Mouse (Mus musculus) kidney, adult 11 months (tissue): ENCODE results near the gene Tcea3.

Source experiments
- DNase-seq: peaks from one replicate; pipeline ENCODE4 v3.0.0; 2022

The Tcea3 gene

DNA sequence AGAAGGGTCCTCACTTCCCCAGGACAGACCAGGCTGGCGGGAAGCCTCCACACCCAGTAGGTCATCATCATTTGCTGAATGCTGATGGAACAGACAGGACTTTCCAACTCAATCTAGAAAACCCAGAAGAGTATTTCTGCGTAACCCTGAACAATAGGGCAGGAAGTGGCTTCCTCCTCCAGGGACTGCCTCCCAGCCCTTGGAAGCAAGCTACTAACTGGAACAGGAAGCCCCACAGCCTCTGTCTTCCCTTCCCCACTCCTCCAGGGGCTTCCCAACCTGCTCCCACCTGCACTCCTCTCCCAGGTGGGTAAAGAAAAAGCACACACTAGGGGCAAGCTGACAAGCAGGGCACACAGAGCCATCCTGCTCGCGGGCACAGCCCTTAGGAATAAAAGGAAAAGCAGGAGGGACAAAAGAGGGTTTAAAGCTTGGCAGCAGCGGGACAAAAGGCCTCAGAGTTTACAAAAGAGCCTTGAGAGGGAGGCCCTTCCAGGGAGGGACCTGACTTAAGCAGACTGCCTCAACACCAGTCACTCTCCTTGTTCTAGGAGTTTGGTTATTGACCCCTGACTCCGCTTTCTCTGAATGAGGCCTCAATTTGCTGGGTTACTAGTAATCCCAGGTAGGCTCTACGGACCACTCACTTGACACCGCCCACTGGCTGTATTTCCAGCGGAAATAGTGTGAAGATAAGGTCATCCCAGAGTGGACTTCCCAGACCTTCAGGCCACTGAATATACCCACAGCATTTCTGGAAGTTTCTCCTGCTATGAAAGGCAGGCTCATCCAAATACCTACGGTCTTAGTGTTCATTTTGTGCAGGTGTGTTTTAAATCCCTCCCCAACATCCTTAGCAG, 35.3 kb downstream of the Tcea3 start:
- DNase-seq: no peak

DNA sequence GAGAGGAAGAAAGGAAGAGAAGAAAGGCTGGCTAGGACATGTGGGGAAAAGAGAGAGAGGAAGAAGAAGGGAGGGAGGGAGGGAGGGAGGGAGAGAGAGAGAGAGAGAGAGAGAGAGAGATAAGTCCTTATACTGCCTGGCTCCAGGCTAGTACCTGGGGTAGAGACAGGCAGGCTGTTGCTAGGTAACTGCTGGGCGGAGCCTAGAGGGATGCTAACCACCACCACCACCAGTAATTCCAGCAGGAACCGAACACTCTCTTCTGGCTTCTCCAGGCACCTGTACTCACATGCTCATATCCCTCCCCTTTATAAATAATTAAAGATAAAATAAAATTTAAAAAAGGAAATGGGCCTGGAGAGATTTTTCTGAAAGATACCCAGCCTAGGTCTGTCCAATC, 36.3 kb downstream of the Tcea3 start:
- no peak for DNase-seq

DNA sequence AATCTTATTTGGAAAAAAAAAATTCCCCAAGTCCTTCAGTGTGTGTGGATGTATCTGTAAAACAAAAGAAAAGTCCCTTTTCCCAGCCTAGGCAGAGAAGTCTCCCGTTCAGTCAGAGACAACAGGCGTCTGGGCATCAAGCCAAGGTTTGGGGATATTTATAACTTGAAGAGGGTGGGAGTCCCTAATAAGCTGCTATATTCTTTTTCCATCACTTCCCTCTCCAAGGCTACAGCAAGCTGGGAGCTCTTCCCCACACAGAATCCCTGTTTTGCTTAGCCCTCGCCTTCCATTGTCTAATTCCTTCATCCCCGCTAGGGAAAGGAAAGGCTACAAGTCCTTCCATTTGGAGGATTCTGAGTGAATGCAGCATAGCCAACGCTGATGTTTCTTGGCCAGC, 36.9 kb downstream of the Tcea3 start, which contains the start of gene Zfp46:
Zfp46 (plus strand) TSS at position 229 of the 400 bp plus-strand sequence.
- peak; percentile 47 for DNase-seq

DNA sequence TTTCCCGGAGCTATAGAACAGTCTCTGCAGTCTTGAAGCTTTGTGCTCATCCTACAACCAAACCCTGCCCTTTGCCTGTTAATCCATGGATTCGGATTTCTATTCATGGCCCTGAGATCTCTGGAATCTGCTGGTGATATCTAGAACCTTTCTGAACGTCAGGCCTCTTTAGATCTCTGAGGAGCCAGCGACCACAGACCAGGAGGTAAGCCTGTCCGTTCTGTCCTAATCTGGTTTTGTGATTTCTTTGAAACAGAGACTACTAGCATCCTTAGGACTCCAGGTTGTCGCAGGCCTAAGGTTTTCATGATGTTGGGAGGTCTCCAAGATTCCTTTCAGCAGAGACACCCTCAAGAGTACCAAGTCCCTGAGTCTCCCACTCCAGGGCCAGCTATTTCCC, 37.4 kb downstream of the Tcea3 start:
- peak; percentile 21 for DNase-seq

DNA sequence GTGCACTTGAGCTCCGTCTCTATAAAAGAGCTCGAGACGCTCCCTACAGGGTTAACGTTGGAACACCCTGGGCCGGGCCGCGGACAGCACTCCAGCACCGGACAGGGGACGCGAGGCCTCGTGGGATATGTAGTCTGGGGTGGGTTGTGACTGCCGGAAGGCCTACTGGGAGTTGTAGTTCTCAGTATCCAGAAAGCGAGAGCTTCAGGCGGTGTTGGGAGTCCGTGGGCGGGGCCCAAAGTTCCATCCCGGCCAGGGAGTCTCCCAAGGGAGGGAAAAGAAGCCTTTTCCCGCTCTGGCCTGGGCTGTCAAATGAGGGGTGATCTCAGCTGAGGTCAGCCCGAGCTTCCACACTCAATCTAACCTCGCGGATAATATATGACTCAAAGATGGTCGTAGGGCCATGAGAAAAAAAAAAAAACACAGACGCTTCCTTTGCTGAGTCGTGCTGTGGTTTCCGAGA, 37.9 kb downstream of the Tcea3 start:
- DNase-seq: peak; percentile 98

DNA sequence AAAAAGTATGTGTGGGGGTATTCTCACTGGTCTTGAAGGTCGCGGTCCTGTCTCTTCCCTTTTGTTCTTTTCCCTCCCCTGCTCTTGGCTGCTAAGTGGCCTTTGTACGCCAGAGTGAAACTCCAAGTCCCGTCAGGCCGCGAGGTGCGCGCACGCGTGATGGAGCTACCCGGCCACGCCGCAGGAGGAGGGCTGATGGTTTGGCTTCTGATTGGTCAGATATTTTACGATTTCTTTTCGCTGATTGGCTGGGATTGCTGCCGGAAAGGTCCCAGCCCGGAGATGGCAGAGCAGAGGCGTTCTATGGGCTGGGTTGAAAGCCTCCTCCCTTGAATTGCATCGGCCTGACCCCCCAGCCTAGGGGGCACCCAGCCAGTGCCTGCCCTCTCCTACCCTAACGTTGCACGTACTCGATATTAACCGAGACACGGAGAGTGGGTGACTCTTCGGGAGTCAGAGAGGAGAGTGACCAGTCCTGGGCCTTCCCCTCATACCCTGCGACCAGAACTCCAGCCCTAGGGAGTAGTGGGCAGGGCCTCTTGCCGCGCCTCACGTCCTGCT, 38.4 kb downstream of the Tcea3 start:
- DNase-seq: peak; percentile 98

DNA sequence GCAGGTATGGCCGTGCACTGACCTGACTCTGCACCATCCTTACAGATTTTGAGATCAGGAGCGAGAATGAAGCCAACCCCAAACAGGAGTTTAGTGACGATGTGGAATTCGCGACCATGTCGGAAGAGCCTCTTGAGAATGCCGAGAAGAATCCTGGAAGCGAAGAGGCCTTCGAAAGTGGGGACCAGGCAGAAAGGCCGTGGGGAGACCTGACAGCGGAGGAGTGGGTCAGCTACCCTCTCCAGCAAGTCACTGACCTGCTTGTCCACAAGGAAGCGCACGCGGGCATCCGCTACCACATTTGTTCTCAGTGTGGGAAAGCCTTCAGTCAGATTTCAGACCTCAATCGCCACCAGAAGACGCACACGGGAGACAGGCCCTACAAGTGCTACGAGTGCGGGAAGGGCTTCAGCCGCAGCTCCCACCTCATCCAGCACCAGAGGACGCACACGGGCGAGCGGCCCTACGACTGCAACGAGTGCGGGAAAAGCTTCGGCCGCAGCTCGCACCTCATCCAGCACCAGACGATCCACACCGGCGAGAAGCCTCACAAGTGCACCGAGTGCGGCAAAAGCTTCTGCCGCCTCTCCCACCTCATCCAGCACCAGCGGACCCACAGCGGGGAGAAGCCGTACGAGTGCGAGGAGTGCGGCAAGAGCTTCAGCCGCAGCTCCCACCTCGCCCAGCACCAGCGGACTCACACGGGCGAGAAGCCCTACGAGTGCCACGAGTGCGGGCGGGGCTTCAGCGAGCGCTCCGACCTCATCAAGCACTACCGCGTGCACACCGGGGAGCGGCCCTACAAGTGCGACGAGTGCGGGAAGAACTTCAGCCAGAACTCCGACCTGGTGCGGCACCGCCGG, 42.6 kb downstream of the Tcea3 start:
- DNase-seq: no peak

DNA sequence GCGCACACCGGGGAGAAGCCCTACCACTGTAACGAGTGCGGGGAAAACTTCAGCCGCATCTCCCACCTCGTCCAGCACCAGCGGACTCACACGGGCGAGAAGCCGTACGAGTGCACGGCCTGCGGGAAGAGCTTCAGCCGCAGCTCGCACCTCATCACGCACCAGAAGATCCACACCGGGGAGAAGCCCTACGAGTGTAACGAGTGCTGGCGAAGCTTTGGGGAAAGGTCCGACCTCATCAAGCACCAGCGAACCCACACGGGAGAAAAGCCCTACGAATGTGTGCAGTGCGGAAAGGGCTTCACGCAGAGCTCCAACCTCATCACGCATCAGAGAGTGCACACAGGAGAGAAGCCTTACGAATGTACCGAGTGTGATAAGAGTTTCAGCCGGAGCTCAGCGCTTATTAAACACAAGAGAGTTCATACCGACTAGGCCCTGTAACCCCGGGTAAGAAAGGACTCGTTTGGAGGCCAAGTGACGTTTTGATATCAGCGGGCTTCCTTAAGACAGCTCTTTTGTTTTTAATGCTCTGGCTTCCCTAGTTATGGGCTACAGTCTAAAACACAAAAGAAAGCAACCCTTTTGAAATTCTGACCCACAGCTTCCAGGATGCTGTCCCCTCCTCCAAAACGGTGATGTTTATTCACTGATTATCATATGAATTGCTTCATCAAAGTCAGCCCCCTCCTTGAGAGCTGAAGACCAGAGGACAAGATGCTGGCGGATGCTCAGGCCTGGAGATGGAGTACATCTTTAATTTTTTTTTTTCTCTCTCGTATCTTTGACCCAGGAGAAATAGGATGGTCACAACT, 43.5 kb downstream of the Tcea3 start:
- DNase-seq: no peak

DNA sequence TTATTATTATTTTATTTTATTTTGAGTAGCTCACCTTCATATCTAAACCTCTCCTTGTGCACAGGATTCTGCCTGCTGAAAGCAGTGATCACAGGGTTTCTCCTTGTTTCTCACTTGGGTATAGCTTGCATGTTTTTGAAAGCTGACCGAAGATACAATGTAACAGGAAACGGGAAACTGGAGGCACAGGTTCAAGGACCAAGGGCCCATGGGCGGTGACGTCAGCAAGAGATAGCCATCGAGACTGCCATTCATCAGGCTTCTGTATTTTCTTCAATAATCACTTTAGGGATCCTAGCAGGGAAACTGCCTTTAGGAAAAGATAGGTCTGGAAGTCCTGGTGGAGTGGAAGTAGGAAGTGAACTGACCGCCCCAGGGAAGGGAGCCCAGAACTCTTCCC, 44.2 kb downstream of the Tcea3 start:
- DNase-seq: no peak

DNA sequence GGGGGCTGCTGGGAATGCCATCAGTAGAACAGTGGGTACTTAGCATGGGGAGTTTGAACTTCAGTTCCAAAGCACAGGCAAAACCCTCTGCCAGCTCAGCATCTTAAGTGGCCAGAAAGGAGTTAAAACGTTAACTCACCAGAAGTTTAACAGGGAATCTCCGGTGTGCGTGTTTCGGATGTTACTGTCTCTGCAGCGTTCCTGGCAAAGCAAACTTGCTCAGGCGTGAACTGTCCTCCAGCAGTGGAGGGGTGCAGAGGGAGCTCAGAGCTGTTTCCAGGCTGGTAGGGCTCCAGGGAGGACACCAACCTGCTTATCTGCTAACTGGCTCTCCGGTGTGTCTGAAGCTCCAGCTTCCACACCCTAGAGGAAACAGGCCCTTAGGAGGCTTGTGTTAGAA, 48.4 kb downstream of the Tcea3 start:
- DNase-seq: peak; percentile 78

DNA sequence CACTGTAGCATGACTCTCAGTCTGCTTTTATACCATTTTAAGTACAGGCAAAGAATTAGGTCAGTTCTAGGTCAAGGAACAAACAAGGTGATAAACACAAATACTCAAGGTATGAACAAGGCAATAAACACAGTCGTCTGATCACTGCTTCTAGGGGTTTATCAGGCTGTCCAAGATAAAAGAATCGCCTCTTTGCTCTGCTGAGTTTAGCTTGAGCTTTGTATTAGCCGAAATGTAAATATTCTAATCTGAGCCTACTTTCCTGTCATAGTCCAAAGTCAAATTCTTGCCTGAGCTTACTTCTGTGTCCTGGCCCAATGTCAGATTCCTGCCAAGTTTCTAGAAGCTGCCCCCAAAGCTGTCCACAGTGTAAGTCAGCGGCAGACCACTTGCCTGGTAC, 54.9 kb downstream of the Tcea3 start:
- DNase-seq: no peak

DNA sequence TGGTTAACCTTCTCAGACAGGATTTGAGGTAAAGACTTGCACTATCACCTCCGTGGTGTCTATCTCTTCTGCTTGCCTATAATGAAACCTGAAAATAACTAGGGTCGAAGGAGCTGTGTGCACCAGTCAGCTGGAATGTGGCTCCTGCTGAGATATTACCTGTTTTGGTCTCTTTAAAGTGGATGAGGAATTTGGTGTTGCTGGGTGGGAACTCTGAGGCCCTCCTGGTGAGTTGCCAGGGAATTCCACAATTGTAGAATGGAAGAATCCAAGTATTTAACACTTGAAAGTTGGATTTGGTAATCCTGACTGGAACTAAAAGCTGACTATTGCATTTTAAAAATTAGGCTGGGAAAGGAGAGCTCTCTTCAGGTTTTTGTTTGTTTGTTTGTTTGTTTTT, 56.7 kb downstream of the Tcea3 start:
- peak; percentile 42 for DNase-seq

DNA sequence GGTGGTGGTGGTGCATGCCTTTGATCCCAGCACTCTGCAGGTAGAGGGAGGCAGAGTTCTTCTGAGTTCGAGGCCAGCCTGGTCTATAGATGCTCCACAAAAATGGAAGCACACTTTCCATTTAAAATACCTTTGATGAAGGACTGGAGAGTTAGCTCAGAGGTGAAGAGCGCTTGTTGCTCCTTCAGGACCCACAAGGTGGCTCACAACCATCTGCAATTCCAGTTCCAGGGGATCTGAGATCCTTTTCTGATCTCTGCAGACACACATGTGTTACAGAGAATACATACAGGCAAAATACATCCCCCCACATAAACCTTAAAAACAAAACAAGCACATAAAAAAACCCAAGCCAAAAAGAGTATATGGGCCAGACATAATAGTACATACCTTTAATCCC, 60.8 kb downstream of the Tcea3 start:
- DNase-seq: no peak

DNA sequence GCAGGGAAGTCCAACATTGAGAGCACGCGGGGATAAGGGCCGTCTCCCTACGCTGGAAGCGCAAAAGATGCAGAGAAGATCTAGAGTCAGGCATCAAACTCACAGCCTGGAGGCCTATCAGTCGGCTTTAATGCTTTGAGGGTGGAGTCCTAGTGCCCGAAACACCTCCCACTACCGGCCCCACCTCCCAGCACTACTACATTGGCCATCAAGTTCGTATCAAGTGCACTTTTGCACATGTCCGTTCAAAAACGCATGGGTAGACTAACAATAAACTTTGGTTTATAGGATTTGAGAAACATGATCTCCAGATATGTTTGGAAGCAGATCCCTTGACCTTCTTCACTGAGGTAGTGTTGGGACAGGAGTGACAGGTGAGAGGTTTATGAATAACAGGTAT, 62.3 kb downstream of the Tcea3 start:
- DNase-seq: peak; percentile 66

DNA sequence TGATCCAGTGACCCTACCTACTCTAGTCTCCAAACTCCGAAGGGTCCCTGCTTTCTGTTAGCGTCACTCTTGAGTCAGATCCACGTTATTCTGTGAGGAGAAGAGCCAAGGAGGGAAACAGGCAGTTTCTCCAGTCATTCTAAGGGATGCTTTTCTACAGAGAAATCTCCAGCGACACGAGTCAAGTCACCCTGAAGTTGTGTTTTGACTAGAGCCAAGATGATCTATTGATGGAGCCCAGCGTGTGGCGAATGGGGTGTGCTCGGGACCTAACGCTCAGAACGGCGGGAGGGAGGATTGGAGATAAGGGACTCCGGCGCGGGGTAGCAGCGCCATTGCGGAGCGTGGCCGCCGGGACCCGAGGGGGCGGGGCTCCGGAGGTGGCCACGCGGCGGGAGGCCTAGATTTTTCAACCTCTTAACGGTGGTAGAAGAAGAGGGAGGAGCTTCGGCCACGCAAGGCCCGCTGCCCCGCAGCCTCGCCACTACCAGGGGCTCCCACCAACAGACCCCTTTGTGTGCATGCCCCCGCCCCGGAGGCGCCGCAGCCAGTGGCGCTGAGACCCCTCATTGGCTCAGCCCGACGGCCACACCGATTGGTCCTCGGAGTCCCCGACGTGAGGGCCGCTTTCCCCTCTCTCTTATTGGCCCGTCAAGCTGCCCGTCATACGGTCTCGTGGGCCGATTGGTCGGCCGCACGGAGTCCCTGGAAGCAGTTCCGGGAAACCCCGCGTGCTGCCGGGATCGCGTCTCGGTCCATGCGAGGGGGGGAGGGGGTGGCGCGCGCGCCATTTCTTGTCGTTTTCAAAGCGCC, 62.9 kb downstream of the Tcea3 start, which contains the start of gene Hnrnpr:
Hnrnpr (plus strand) TSS at position 714 of the 813 bp plus-strand sequence.
- DNase-seq: peak; percentile 98

DNA sequence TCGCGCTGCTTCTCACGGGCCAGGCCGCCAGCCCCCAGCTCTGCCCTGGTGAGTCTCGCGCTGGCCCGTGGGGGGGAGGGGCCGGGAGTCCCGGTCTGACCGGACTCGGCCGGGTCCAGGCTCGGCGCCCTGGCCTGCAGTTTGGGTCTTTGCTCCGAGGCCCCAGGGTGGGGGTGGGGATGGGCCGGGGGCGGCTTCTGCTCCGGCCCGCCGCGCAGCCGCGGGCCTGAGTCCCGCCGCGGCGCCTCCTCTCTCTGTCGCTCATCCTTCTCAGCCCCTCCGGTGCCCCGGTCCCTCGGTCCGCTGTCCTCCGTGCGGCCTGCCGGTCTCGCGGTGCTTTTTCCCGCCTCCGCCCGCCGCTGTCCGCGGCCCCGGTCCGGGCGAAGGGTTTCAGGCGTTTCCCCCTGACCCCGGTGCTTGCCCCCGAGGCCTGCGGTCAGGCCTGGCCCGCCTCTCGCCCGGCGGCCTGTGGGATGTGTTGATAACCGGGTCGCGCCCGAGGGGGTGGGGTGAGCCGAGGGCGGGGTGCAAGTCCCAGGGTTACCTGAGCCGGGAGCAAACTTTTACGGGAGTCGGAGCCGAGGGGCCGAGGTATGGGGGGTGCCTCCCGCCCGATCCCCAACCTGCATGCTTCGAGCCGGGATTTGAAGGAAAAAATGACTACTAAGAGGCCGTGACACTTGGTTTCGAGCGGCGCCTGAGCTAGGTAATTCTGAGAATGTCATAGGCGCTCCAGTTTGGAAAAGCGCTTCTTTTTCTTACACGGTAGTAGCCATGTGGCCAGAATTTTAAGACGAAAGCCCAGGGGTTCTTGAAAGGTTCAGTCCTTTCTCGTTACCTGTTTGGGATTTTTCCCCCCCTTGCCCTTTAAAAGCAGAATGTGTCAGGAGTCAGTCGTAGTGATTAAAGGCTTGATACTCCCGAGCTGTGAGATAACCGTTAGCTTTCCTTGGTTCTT, 63.8 kb downstream of the Tcea3 start:
- peak; percentile 55 for DNase-seq

DNA sequence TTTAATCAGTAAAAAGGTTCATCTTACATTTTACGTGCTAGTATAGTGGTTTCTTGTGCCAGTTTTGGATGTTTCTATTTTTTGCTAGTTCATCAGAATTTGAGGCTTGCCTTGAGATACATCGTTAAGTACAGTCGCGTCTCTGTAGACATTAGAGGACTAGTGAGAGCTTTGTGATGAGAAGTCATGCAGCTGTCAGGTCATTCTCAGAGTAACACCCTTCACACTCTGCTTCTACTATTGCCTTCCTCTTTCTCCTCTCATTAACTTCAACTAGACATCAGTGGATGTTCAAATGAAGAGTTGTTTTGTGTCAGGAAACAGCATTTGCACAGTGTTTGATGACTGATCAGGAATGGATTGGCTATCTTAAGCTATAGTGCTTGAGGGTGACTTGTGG, 65.1 kb downstream of the Tcea3 start:
- DNase-seq: no peak

DNA sequence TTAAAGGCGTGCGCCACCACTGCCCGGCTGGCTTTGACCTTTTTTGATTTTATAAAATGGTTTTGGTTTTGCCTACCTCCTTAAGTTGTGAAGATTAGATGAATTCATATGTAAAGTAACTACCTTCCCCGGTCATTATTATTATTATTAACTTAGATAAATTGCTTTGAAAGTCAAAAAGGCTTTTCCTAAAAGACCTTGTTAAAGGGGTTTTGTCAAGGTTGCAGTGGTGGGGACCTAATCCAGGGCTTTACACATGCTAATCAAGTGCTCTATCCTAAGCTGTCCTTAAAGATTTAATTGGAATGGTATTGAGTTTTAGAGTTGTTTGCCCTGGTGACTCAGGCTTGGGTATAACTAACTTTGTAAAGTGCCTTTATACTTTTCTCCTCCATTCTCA, 70.1 kb downstream of the Tcea3 start:
- DNase-seq: no peak

DNA sequence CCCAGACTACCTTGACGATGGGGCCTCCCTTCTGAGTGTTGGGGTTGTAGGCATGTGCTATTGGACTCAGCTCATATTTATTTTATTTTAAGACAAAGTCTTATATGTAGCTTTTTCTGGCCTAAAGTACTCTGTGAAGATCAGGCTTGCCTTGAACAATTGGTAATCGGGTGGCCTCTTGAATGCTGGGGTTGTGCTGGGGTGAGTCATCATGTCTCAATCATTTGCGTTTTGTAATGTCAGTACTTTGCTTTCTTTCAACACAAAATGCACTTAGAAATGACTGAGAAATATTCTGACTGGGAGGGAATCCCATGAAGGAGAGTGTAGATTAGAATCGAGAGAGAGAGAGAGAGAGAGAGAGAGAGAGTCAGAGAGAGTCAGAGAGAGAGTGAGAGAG, 72.5 kb downstream of the Tcea3 start:
- DNase-seq: no peak

DNA sequence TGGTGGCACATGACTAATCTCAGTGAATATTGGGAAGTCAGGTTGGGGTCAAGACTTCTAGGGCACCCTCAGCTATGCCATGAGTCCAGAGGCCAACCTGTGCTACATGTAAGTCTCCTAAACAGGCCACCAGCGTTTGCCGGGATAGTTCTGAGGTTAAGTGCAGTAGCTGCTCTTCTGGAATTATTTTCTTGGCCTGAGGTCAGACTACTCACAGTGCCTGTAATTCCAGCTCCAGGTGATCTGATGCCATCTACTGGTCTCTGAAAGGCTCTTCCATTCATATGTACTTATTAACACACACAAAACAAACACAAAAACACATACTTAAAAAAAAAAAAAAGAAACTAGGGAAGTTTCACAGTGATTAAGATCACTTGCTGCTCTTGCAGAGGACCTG, 76.7 kb downstream of the Tcea3 start:
- peak; percentile 18 for DNase-seq
